Mouse (Mus musculus) lung, adult 18-20 months (tissue): ENCODE data around the gene Ttll5.

ENCODE experiments used
- DNase-seq, 2 experiments: peaks; one replicate each; pipeline ENCODE4 v3.0.0; 2022; ENCODE audit warnings: mixed read lengths in 2 of 2

The Ttll5 gene

DNA sequence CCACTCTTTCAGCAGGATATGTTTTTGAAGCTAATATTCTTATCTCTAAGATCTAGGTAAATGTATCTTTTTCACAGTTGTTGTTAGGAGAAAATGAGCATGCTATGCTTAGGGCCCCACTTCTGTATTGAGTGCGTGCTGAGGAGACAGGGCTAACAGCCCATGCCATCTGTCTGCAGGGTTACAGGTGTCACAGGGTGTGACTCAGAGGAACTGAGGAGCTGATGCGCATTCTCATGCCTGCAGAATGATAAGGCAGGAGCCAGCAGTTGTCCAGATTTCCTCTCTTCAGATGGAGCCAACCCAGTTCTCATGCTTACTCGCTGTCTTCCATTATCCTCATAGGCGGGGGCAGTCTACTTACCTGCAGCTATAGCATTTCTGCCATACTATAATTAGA lies 147.2 kb downstream of the Ttll5 start:
- DNase-seq: no peak

DNA sequence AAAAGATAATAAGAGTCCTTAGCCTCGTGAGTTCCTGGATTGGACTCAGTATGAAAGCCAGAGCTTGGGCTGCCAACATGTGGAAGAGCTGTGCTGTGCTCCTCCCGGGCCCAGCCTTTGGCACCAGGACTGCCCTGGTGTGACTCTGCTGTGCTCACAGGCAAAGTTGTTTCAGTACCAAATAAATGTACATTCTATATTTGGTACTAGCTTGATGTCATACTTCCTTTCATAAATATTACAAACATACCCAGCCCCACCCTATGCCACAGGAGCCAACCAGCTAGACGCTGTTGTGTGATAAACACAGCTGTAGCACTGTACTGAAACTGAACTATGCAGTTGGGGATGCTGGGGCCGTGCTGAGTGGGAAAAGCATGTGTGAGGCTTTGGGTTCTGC lies 149.1 kb downstream of the Ttll5 start:
- peak; percentile 54 to 70 for DNase-seq

DNA sequence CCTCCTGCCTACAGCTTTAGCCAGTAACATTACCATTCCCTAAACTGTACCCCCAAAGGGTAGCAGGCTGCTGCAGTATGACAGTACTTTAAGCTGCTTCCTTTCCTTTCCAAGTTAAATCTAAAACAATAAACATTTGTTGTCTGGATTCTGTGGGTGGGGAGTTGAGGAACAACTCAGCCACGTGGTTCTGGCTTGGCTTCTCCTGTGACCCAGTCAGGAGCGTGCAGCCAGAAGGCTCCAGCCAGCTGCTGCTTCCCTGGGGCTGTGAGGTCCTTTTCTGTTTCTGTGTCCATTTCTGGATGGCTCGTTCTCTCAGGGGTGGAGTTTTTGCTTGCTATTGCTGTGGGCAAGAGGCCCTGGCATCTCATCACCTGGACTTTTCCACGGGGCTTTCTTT lies 149.6 kb downstream of the Ttll5 start:
- DNase-seq: no peak

DNA sequence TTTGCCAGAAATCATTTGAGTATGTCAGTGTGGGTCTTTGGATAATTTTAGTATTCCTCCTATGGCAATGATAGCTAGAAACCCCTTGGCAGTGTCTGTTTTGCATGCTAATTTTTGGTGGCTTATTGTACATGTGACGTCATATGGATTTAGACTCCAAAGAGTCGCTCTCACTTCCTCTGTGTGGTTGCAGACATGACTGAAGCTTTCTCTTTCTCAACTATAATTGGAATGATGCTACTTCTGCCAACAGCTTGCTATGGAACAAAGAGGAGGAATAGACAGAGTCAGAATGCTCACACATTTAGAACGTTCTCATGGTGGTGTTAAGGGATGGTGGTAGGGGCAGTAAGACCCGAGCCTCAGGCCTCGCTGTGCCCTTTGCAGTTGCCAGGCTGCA lies 155.5 kb downstream of the Ttll5 start:
- no peak for DNase-seq

DNA sequence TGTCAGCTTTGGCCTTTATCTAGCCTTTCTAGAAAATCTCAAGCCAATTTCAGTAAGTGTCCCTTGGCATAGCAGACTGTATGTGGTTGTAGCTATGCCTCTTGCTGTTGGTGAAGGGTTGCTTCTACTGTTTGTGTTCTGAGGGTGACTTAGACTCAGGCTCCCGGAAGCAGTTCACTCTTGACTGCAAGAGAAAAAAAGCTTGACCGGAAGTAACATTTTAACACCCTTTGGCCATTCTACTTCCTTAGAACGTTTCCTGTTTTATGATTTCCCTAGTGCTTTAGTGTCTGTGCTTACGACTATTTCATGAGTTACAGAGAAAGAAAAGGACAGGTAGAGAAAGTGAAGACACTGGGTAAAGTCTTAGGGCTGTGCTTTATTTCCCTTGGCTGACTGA lies 161.1 kb downstream of the Ttll5 start:
- DNase-seq: no peak

DNA sequence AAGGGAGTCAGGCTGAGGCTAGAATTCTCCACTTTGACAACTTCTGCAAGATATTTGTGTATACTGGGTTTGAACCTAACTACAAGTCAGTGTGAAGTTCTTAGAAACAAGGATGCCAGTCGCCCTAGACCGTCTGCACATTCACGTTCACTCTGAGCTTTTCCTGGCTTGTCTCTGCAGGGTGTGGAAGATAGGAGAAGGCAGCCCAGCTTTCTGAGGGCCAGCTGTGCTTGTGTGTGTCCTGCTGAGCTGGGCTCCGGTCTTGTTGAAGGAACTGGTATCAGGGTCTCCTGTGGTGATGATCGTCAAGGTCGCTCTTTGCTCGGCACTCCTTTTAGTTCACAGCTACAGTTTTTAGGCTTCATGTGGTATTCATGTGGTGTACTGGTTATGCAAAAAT lies 161.6 kb downstream of the Ttll5 start:
- no peak for DNase-seq

DNA sequence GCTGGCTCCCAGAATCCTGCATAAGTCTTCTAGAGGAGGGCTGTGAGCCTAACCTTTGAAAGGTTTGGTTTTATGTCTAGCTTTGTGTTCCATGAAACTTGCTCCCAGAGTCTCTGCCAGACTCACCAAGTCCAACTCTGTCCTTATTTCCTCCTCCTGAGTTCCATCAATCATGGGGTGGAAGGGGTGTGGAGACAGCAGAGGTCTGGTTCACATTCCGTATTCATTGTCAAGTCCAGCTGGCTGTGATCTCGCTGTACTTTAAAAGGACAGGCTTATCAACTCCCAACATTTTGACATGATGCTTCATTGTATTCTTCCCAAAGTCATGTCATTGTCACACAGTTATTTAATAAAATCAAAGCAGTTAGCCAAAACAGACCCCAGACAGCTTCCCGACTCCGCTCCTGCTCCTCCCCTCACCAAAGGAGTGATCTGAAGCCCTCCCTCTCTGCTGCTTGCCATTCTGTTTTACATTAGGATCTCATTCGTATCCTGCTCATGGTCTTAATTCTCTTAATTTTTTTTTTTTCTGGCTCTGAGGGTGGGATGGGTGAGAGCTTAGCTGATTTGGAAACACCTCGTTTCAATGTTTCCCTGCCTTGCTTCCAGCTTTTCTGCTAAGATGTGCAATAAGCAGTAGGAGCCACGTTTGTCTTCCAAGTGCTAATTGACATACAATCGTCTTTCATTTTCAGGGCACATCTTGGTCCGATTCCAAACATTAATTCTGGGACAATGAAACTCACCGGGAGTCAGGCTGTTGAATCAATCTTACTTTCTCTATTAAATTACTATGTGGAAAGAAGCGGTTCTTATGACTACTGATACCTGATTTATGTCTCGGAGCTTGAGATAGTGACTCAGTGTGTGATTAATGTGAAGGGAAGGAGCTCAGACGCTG lies 162.3 kb downstream of the Ttll5 start:
- DNase-seq: no peak

DNA sequence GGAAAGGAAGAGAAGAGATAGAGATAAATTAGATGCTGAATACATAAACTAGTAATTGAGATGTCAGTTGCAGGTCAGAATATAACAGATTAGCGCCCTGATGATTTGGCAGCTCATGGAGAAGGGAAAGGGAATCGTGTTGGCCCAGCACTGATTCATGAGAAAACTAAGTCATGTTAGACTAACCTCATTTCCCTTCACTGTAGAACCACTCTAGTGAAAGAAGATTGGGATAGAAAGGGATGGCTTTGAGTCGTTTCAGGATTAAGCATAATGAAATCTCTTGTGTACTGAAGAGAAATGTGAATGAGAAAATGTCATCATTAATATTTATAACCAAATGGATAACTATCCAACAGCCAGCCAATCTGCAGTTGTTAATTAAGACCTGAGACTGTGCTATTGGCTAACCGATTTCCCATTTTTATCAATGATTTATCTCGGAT lies 163.0 kb downstream of the Ttll5 start:
- DNase-seq: no peak

DNA sequence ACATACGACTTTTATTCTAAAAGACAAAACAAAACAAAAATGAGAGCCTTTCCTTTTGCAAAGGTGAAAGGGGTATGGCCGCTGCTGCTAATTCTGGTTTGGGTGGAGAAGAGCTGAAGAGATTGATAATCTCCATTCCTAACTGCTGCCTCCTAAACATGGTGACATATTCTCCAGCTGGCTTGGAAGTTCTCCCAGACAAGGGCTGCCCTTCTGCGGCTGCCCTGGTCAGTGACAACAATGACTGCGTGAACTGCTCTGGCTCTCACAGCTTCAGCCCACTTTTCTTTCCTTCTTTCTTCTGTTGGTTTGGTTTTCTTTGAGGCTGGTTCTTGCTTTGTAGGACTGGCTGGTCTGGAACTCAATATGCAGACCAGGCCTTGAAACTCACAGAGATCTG lies 163.7 kb downstream of the Ttll5 start:
- DNase-seq: no peak

DNA sequence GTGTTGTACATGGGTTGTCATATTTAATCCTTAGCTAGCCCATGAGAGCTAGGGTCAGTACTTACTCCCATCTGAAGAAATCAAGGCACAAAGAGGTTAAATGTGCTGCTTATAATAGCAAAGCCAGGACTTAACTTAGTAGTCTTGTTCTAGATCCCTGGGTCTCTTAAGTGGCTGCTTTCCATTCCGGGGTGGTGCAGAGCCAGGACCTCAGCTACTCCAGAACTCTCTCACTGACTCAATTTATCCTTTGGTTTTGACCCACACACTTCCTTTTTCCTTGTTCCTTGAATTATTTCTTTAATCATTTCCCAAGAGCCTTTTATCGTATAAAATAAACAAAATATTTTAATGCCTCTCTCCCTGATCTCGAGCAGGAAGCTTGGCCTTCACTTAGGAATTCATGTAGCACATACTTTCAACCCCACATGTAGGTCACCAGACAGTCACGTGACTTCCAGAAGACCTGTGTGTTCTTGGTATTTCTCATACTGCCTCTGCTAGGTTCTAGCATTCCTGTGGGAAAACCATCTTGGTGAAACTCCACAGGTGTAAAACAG lies 164.4 kb downstream of the Ttll5 start:
- peak; percentile 24 to 43 for DNase-seq

DNA sequence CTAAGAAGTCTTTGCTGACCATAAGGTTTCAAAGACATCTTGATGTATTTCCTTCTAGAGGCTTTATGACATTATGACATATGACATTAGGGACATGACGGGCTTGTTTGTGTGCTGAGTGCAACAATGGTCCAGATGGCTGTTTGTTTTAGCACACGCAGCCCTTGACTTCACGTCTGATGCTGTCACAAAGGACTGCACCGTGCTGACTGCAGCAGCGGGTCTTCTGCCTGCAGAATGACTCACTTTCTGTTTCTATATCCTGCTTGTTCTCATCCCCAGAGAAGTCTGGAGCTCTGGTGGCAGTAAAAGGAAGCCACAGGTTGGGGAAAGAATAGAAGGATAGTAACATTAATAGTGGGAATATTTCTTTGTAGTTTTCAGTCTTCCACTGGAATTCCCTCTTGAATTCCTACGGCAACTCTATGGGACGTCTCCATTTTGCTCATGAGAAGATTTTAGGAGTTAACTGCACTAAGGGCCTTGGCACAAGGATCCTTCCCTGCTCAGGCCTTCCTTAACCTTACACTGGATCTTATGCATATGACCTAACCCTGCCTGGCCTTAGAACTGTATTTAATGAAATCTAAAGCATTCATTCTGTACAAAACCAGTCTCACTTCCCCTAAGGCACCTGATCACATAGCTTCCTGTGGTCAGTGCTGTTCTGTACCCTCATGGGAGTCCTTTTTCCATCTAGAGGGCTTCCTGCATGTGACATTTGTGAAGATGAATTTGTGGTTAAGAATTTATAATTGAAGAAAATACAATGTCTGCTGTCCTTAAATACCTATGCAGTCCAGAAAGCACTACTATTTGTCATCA lies 167.8 kb downstream of the Ttll5 start:
- no peak for DNase-seq

DNA sequence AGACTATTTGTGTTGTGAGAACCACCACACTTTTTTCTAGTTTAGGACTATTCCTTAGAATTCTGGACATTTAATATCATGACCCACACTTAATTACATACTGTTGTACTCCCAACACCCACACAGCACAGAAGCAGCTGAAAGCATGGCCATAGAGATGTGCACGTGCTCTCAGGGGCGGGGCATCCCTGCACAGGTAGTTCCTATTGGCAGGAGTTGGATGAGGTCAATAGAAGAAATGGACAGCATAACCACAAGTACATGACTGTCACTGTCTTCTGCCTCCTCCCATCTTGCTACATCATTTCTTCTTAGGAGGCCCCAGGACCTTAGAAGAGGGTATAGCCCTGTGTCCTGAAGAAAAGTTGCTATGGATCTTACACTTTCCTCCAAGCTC lies 168.4 kb downstream of the Ttll5 start:
- DNase-seq: no peak

DNA sequence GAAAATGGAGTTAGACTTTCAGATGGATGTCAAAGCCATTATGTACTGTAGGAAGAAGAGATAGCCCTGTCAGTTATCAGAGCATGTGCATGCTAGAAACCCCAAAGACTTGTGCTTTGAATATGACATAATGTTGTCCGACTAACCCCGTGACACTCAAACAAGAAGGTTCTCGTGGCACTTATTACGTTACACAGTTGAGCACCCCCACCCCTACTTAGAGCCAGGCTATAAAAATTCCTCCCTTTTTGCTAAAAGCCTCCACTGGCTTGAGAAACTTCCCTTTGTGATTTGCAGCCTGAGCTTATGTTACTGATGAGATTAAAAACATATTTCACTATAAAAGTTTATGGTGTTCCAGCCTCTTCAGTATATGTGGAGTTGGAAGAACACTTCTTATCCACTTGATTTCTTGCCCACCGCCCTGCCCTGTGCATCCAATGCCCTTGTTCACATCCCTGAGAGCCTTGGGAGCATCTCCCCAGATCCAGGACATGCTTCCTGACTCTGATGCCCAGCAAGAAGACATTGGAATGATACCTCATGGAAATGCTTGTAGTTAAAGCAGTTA lies 169.4 kb downstream of the Ttll5 start:
- no peak for DNase-seq

DNA sequence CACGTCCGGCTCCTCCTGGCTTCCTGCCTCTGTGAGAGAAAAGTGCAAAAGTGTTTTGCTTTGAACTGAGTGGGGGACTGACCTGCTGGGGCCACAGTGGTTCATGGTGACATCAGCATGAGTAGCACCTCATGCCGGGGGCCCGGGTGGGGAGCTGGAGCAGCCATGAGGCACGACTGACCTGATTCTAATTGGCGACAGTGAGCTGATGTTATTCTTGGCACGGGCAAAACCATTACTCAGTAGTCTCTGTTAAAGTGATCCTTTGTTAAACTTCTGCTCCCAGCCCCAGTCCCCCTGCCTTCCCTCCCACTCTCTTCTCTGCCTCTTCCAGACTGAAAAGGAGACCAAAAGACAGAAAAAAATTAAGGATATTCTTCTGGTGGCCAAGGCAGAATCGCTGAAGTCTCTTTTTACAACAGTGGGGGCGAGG lies 176.2 kb downstream of the Ttll5 start:
- DNase-seq: peak; percentile 15 to 42

DNA sequence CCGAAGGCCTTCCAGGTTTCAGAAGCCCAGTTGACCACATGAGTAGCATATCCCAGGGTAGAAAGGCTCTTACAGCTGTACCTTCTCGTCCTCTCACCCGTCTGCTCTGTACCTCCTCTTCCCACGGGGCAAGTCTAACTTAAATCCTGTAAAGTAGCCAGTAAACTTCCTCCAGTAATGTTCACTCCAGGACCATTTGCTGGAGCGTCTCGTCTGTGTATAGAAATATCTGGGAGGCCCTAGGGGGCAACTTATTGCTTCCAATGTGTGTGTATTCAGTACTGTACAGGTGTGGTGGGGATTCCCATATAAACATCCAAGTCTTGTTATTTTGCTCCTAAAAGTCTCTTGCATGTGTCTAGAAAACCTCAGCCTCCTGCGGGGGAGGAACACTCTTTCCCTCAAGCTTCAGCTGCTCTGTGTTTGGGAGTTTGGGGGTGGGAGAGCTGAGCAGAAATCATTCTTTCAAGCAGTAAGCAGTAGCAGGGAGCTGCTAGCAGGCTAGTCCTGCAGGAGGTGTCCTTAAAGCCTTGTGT lies 176.7 kb downstream of the Ttll5 start:
- DNase-seq: no peak

DNA sequence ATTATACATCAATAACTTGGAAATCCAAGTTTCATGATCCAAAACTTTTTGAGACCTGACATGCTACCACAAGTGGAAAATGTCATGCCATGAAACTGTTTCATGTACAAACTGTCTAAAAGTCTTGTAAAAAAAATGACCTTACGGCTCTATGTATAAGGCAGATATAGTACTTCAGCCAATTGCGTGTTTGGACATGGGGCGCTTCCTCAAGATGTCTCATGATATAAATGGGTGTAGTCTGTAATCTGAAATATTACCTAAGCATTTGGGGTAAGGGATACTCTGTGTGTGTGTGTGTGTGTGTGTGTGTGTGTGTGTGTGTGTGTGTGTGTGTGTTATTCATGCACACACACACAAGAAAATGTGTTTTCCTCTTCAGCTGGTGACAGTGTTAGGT lies 180.2 kb downstream of the Ttll5 start:
- DNase-seq: no peak

DNA sequence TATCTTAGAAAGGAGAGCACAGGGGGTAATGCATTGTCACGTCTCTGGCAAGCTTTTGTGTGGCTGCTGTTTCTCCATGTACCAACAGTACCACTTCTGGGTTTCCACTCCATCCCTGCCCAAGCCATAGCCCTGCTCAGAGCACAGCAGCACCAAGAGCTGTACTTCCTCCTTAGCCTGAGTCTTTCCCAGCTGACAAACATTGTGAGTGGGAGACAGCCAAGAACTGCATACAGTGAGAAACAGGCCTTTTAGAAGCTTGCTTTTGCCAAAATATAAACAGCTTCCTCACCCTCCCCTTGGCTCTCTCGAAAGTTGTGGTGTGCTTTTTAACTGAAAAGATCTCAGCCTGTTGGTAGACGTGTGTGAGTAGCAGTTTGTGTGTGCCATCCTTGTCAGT lies 182.9 kb downstream of the Ttll5 start:
- DNase-seq: no peak

DNA sequence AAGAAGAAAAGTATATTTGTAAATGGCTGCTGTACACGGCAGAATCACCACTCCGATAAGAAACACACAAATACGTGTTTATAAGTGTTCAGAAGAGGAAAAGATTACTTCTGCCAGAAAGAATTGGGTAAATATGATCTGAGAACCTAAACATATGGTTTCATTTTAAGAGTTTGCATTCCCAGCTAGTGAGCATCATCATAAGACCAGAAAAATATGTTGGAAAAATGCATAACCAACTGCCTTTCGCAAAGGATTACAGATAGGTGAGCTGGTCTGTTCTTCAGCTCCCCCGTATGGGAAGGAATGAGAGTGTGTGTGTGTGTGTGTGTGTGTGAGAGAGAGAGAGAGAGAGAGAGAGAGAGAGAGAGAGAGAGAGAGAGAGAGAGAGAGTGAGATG lies 186.2 kb downstream of the Ttll5 start:
- DNase-seq: no peak

DNA sequence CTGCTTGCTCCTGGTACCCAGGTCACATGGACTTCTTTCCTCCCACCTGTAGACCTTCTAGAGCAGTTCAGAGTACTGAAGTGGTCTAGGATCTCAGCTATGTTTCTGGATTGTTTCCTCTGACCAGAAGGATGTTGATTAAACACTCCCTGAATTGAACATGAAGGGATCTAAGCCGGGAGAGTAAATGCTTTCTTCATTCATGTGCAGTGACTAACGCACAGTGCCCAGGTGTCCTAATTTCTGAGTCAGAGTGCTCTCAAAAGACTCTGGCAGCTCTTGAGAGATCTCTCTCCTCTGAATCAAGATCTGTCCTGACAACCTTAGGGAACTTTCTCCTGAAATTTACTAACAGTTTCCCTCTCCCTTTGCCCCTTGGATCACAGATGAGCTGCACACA lies 187.7 kb downstream of the Ttll5 start:
- DNase-seq: no peak

DNA sequence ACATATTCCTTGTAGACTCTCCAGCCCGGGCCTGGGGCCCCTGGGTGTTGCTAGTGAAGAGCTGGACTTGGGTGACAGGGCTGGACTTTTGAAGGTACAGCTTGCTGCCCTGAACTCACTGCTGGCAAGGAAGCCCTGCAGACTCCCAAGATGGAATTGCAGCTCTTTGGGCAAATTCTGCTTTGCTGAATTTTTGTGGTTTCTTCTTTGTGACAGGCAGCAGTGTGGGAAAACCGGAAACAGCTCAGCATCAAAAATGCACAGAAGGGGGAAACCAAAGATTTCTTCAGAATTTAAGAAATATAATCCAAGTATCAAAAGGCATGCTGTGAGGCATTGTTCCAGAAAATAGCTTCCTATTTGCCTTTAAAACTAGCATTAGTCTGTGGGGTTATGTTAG lies 189.7 kb downstream of the Ttll5 start:
- DNase-seq: no peak

DNA sequence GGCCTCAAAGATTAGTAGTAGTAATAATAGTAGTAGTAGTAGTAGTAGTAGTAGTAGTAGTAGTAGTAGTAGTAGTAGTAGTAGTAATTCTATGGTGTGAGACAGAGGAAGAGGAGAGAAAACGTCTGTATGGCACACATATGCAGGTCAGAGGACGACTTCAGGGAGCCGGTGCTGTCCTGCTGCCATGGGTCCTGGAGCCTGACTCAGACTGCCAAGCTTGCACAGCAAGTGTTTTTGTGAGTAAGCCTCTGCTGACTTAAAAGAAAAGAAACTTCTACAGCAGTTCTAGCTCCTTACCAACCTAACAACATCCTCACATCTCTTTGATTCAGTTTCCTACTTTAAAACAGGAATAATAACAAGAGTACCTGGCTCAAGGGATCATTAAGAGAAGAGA lies 190.2 kb downstream of the Ttll5 start:
- no peak for DNase-seq

DNA sequence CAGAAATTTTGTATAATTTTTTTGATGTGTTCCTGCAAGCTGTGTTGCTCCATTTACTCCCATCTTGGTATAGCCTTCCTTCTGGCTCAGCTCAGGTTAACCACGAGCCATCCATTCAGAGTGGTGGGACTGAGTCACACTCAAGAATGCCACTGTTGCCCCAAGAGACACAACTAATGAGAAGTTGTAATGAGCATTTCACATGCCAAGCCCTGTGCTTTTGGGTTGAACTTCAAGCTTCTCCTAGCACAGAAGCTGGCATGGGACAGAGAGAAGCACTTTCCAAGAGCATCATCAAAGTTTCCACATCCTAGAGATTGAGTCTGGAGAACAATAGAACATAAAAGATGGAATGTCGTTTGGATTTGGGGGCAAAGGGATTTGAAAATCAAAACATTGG lies 190.7 kb downstream of the Ttll5 start:
- DNase-seq: no peak

DNA sequence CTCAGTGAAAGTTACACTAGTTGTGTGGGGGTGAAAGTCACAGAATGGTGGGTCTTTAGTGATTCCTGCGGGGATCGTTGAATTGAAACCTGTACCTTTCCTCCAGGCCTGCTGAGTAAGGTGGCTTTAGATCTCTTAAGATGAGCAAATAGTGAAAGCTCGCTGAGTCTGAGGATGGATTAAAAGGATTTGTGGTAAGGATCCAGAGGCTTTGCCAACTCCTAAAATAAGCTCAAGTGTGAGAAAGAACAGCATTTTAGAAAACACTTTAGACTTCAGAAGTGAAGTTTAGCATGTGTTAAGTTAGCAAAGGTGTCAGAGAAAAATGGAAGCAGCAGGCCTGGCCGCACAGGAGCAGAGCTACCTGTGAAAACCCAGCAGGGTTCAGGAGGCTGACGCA lies 192.9 kb downstream of the Ttll5 start:
- no peak for DNase-seq
